Mouse (Mus musculus) R1 (cell line): ENCODE data around the gene Fam189a1.

Source experiments
- DNase-seq: peaks from one replicate; pipeline ENCODE4 v3.0.0-alpha.2; 2018; ENCODE audit warnings: low read depth, low spot score

Fam189a1 gene

GRCm38 (mm10) chr7:65156514-65156911, at the start of gene Fam189a1:
Gene Fam189a1 (minus strand): TSS chr7:65156570.
- DNase-seq = peak; percentile 68

- no peak for DNase-seq
Measured at GRCm38 (mm10) chr7:65206021-65206420, 49.7 kb upstream of the Fam189a1 start.

- DNase-seq = peak; percentile 50
Measured at GRCm38 (mm10) chr7:65202719-65203118, 46.3 kb upstream of the Fam189a1 start.

GRCm38 (mm10) chr7:65180694-65181093, 24.3 kb upstream of the Fam189a1 start:
- no peak for DNase-seq

GRCm38 (mm10) chr7:65170762-65171161, 14.4 kb upstream of the Fam189a1 start:
- DNase-seq = no peak

- DNase-seq = peak; percentile 16
Measured at GRCm38 (mm10) chr7:65157031-65158025, 958 bp upstream of the Fam189a1 start.

- DNase-seq = peak; percentile 77
Measured at GRCm38 (mm10) chr7:65155628-65156513, 499 bp downstream of the Fam189a1 start.

GRCm38 (mm10) chr7:65154576-65154975, 1.8 kb downstream of the Fam189a1 start:
- DNase-seq = no peak

- DNase-seq = no peak
Measured at GRCm38 (mm10) chr7:65153846-65154245, 2.5 kb downstream of the Fam189a1 start.

- DNase-seq = no peak
Measured at GRCm38 (mm10) chr7:65151526-65151925, 4.8 kb downstream of the Fam189a1 start.

GRCm38 (mm10) chr7:65149040-65149439, 7.3 kb downstream of the Fam189a1 start:
- no peak for DNase-seq

- no peak for DNase-seq
Measured at GRCm38 (mm10) chr7:65144881-65145280, 11.5 kb downstream of the Fam189a1 start.

- no peak for DNase-seq
Measured at GRCm38 (mm10) chr7:65141907-65142698, 14.3 kb downstream of the Fam189a1 start.

GRCm38 (mm10) chr7:65140832-65141231, 15.5 kb downstream of the Fam189a1 start:
- DNase-seq = no peak

GRCm38 (mm10) chr7:65140099-65140498, 16.3 kb downstream of the Fam189a1 start:
- DNase-seq = no peak

GRCm38 (mm10) chr7:65123766-65124165, 32.6 kb downstream of the Fam189a1 start:
- DNase-seq = no peak

GRCm38 (mm10) chr7:65116903-65117302, 39.5 kb downstream of the Fam189a1 start:
- DNase-seq = no peak

- DNase-seq = no peak
Measured at GRCm38 (mm10) chr7:65115366-65115765, 41.0 kb downstream of the Fam189a1 start.

- no peak for DNase-seq
Measured at GRCm38 (mm10) chr7:65111664-65112063, 44.7 kb downstream of the Fam189a1 start.

GRCm38 (mm10) chr7:65105566-65105965, 50.8 kb downstream of the Fam189a1 start:
- DNase-seq = no peak

GRCm38 (mm10) chr7:65105097-65105467, 51.3 kb downstream of the Fam189a1 start:
- DNase-seq = no peak
